Comparison of ENCODE assay signal across 8 mouse cellular contexts in the genomic region with DNA sequence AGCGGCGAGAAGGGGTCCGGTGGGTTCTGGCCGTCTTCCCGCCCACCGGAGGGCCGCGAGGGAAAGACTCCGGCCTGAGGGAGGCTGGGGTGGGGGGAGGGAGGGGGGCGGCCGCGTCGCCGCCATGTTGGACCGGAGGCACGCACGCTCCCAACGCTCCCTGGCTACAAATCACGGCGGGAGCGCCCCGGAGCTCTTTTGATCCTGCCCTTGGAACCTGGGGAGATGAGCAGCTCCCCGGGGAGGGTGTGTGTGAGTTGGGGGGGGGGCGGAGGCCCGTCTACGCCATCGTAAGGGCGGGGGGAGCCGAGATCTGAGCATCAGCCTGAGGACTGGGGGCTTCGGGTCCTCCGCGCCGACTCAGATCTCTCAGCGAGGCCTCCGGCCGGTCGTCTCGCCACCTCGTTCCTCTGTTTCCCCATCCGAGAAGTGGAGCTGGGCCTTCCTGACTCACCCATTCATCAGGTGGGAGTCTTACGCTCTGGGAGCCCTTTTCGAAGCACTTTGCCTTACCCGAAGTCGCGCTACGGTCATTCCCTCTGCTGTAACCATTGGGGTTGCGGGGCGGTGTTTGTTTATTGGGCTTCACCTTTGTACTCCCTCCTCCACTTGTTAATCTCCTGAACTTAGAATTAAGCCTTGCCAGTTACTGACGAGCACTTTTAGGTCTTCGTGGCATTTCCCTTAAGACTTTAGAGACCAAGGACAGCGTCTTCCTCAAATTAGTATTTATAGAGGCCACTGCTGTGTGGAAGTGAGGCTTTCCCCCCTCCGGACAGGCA. TPM values are rescaled to one million over a fixed set of nuclear protein-coding genes. Genes with fewer than 3 reads are reported as not detected.
DNase-seq lines count a peak whose midpoint lies in the region; ATAC-seq and TF ChIP-seq lines count a peak whose summit lies in the region.

No protein-coding gene starts in this region.

- no peaks in the 10 kb centered on the region for H3K9me3 ChIP-seq in heart, embryonic 11.5 days (replicated peaks; ENCODE audit: control insufficient read depth, low read length)
- H3K9me3 ChIP-seq in ES-E14 (ENCODE audit: control insufficient read depth, insufficient read depth, low read depth, low read length), result peaks cover 10% of the 10 kb centered on the region
- no peaks in the 10 kb centered on the region for H3K9me3 ChIP-seq in embryonic facial prominence, embryonic 12.5 days
- H3K9me3 ChIP-seq in intestine, embryonic 16.5 days (ENCODE audit: control insufficient read depth, low read length), result no peaks in the 10 kb centered on the region

- 0 out of 2 replicates have a peak, but pooled peaks cover 4% of the 10 kb centered on the region for H3K36me3 ChIP-seq in heart, embryonic 11.5 days (ENCODE audit: control insufficient read depth, insufficient read depth, low read length)
- H3K36me3 ChIP-seq in ES-E14 (ENCODE audit: control insufficient read depth, insufficient read depth, low read length, poor library complexity, severe bottlenecking), result peaks cover 6% of the 10 kb centered on the region
- H3K36me3 ChIP-seq in embryonic facial prominence, embryonic 12.5 days, result peaks cover 12% of the 10 kb centered on the region; the same call in 1 of the 2 replicates
- no peaks in the 10 kb centered on the region for H3K36me3 ChIP-seq in intestine, embryonic 16.5 days (ENCODE audit: control insufficient read depth, insufficient read depth, low read length)

- intact Hi-C loops in left cerebral cortex, postnatal 10 days (cut with DNase I), result no loop called here

- H3K4me1 ChIP-seq in heart, embryonic 11.5 days (ENCODE audit: control insufficient read depth, insufficient read depth, low read length), result peaks cover 14% of the 10 kb centered on the region
- no peaks in the 10 kb centered on the region for H3K4me1 ChIP-seq in ES-E14 (ENCODE audit: control insufficient read depth in 2 of 2, insufficient read depth in 2 of 2, low read length in 2 of 2, poor library complexity in 1 of 2)
- peaks cover 13% of the 10 kb centered on the region for H3K4me1 ChIP-seq in embryonic facial prominence, embryonic 12.5 days
- peaks cover 15% of the 10 kb centered on the region for H3K4me1 ChIP-seq in intestine, embryonic 16.5 days (ENCODE audit: control insufficient read depth, insufficient read depth, low read length)

- no peak for DNase-seq in heart, adult 11 months
- no peak for DNase-seq in ES-E14 (ENCODE audit: low read depth, low spot score)
- DNase-seq in left cerebral cortex, postnatal 10 days (ENCODE audit: extremely low spot score in 1 of 2, low spot score in 2 of 2), result no peak
- no peak for DNase-seq in layer of hippocampus, postnatal 25 days (ENCODE audit: extremely low spot score in 1 of 2, low spot score in 1 of 2)

- H3K4me3 ChIP-seq in heart, embryonic 11.5 days (ENCODE audit: low read depth, low read length), result peak overlapping the region; percentile 98
- peak overlapping the region; percentile 93 to 94 for H3K4me3 ChIP-seq in ES-E14 (ENCODE audit: insufficient read depth in 1 of 2, low read depth in 1 of 2, low read length in 2 of 2, poor library complexity in 1 of 2, severe bottlenecking in 1 of 2)
- peak overlapping the region; percentile 91 for H3K4me3 ChIP-seq in embryonic facial prominence, embryonic 12.5 days
- peak overlapping the region; percentile 93 for H3K4me3 ChIP-seq in intestine, embryonic 16.5 days (ENCODE audit: low read length)

- H3K27me3 ChIP-seq in heart, embryonic 11.5 days (ENCODE audit: control insufficient read depth, insufficient read depth, low read length), result no peaks in the 10 kb centered on the region
- no peaks in the 10 kb centered on the region for H3K27me3 ChIP-seq in embryonic facial prominence, embryonic 12.5 days
- no peaks in the 10 kb centered on the region for H3K27me3 ChIP-seq in intestine, embryonic 16.5 days (replicated peaks; ENCODE audit: control insufficient read depth, insufficient read depth, low read length)

- peak overlapping the region; percentile 94 for H3K4me2 ChIP-seq in heart, embryonic 11.5 days
- peak overlapping the region; percentile 87 for H3K4me2 ChIP-seq in embryonic facial prominence, embryonic 12.5 days (replicated peaks)
- peak overlapping the region; percentile 72 for H3K4me2 ChIP-seq in intestine, embryonic 16.5 days (ENCODE audit: low read depth, low read length)

- in situ Hi-C loops in ES-E14 (cut with MboI; ENCODE audit: low sequenced_read_pairs in 2 of 2, unreplicated experiment in 2 of 2), result no loop called here

- peak overlapping the region; percentile 91 for H3K27ac ChIP-seq in heart, embryonic 11.5 days (ENCODE audit: low read depth, low read length)
- peak overlapping the region; percentile 81 for H3K27ac ChIP-seq in ES-E14 (ENCODE audit: insufficient read depth, low read depth, low read length, poor library complexity, severe bottlenecking)
- H3K27ac ChIP-seq in embryonic facial prominence, embryonic 12.5 days, result peak overlapping the region; percentile 97
- H3K27ac ChIP-seq in intestine, embryonic 16.5 days (ENCODE audit: low read length), result peak overlapping the region; percentile 97

- WGBS in heart, embryonic 11.5 days (ENCODE audit: insufficient replicate concordance), result under 1% methylated on average over 52 of the region's 52 CpGs
- WGBS in embryonic facial prominence, embryonic 12.5 days, result under 1% methylated on average over 39 of the region's 52 CpGs
- under 1% methylated on average over 44 of the region's 52 CpGs for WGBS in intestine, embryonic 16.5 days

- ATAC-seq in heart, embryonic 11.5 days (replicated peaks; ENCODE audit: insufficient number of reproducible peaks, low FRiP score, low TSS enrichment), result peak; percentile 75
- ATAC-seq in embryonic facial prominence, embryonic 12.5 days (ENCODE audit: insufficient number of reproducible peaks, insufficient read depth, low FRiP score, low TSS enrichment), result peak; percentile 82
- peak; percentile 82 for ATAC-seq in intestine, embryonic 16.5 days
- ATAC-seq in megakaryocyte, adult 5-6 weeks (ENCODE audit: poor library complexity, severe bottlenecking), result peak; percentile 19; the same call in 1 of the 2 replicates

- peak overlapping the region; percentile 90 for H3K9ac ChIP-seq in heart, embryonic 11.5 days (ENCODE audit: low read depth, low read length)
- peak overlapping the region; percentile 98 for H3K9ac ChIP-seq in ES-E14 (ENCODE audit: insufficient read depth, low read depth, low read length, poor library complexity, severe bottlenecking)
- H3K9ac ChIP-seq in embryonic facial prominence, embryonic 12.5 days, result peak overlapping the region; percentile 92
- H3K9ac ChIP-seq in intestine, embryonic 16.5 days (ENCODE audit: low read depth, low read length), result peak overlapping the region; percentile 95

TF ChIP-seq in ES-E14, 5 proteins besides CTCF, POLR2A, EP300 and RAD21 (continues in another document):
- no peak for TF ChIP-seq HCFC1 (IDR thresholded peaks at IDR 0.05; ENCODE audit: borderline replicate concordance, insufficient read depth, low read length)

RNA-seq across cellular contexts. Expression of a gene that starts 0.5 kb away (rescaled TPM):
- polyA plus RNA-seq in heart, embryonic 11.5 days (2014; fragmentation: Nextera tagmentation; extraction: Ambion mirVana), result 6.0 and 15.1 TPM in 2 replicates
- total RNA-seq in ES-E14 (2012; rRNA removed), result 33.8 and 53.8 TPM in 2 replicates
- polyA plus RNA-seq in embryonic facial prominence, embryonic 12.5 days (2016; fragmentation: Nextera tagmentation; extraction: Ambion mirVana), result 14.5 and 15.5 TPM in 2 replicates
- 8.3 and 10.0 TPM in 2 replicates for polyA plus RNA-seq in intestine, embryonic 16.5 days (2015; fragmentation: Nextera tagmentation; extraction: Ambion mirVana)
- total RNA-seq in megakaryocyte, adult 5-6 weeks (2015), result 44.8 and 54.0 TPM in 2 replicates
- total RNA-seq in megakaryocyte, adult 5-6 weeks (2017), result 37.4 and 39.2 TPM in 2 replicates
- 10 to 100 TPM; 68.8 to 71.9 TPM for total RNA-seq in left cerebral cortex, postnatal 10 days (2021)
- 10 to 100 TPM; 61.7 to 80.3 TPM for total RNA-seq in layer of hippocampus, postnatal 25 days (2021)

RNA-seq across cellular contexts. Expression of a gene that starts 10.6 kb away (rescaled TPM):
- polyA plus RNA-seq in heart, embryonic 11.5 days (2014; fragmentation: Nextera tagmentation; extraction: Ambion mirVana), result 3.3 and 5.6 TPM in 2 replicates
- 0.79 and 1.3 TPM in 2 replicates for total RNA-seq in ES-E14 (2012; rRNA removed)
- polyA plus RNA-seq in embryonic facial prominence, embryonic 12.5 days (2016; fragmentation: Nextera tagmentation; extraction: Ambion mirVana), result 2.9 and 3.2 TPM in 2 replicates
- polyA plus RNA-seq in intestine, embryonic 16.5 days (2015; fragmentation: Nextera tagmentation; extraction: Ambion mirVana), result 1.3 and 2.0 TPM in 2 replicates
- 6.2 and 8.9 TPM in 2 replicates for total RNA-seq in megakaryocyte, adult 5-6 weeks (2015)
- 3.0 and 4.1 TPM in 2 replicates for total RNA-seq in megakaryocyte, adult 5-6 weeks (2017)
- 1 to 10 TPM; 3.4 to 4.0 TPM for total RNA-seq in left cerebral cortex, postnatal 10 days (2021)
- total RNA-seq in layer of hippocampus, postnatal 25 days (2021), result 1 to 10 TPM; 2.8 to 3.4 TPM

RNA-seq across cellular contexts. Expression of a gene that starts 35.9 kb away (rescaled TPM):
- 2.1 and 2.3 TPM in 2 replicates for polyA plus RNA-seq in heart, embryonic 11.5 days (2014; fragmentation: Nextera tagmentation; extraction: Ambion mirVana)
- 0.36 TPM in 1 of 2 replicates, not detected in the other for total RNA-seq in ES-E14 (2012; rRNA removed)
- 0.45 and 0.60 TPM in 2 replicates for polyA plus RNA-seq in embryonic facial prominence, embryonic 12.5 days (2016; fragmentation: Nextera tagmentation; extraction: Ambion mirVana)
- 0.97 and 1.5 TPM in 2 replicates for polyA plus RNA-seq in intestine, embryonic 16.5 days (2015; fragmentation: Nextera tagmentation; extraction: Ambion mirVana)
- 19.7 and 21.4 TPM in 2 replicates for total RNA-seq in megakaryocyte, adult 5-6 weeks (2015)
- total RNA-seq in megakaryocyte, adult 5-6 weeks (2017), result 44.8 and 55.4 TPM in 2 replicates
- total RNA-seq in left cerebral cortex, postnatal 10 days (2021), result not detected
- not detected for total RNA-seq in layer of hippocampus, postnatal 25 days (2021)

RNA-seq across cellular contexts. Expression of a gene that starts 44.2 kb away (rescaled TPM):
- 0.10 and 0.14 TPM in 2 replicates for polyA plus RNA-seq in heart, embryonic 11.5 days (2014; fragmentation: Nextera tagmentation; extraction: Ambion mirVana)
- 0.09 TPM in 1 of 2 replicates, not detected in the other for total RNA-seq in ES-E14 (2012; rRNA removed)
- 0.06 and 0.09 TPM in 2 replicates for polyA plus RNA-seq in embryonic facial prominence, embryonic 12.5 days (2016; fragmentation: Nextera tagmentation; extraction: Ambion mirVana)
- 0.06 and 0.13 TPM in 2 replicates for polyA plus RNA-seq in intestine, embryonic 16.5 days (2015; fragmentation: Nextera tagmentation; extraction: Ambion mirVana)
- total RNA-seq in megakaryocyte, adult 5-6 weeks (2015), result not detected in 2 replicates
- not detected in 2 replicates for total RNA-seq in megakaryocyte, adult 5-6 weeks (2017)
- under 1 TPM in 1 of 2 experiments, not detected in 1; 0.18 TPM for total RNA-seq in left cerebral cortex, postnatal 10 days (2021)
- under 1 TPM; 0.20 to 0.26 TPM for total RNA-seq in layer of hippocampus, postnatal 25 days (2021)

RNA-seq across cellular contexts. Expression of a gene that starts 48.5 kb away (rescaled TPM):
- polyA plus RNA-seq in heart, embryonic 11.5 days (2014; fragmentation: Nextera tagmentation; extraction: Ambion mirVana), result not detected in 2 replicates
- not detected in 2 replicates for total RNA-seq in ES-E14 (2012; rRNA removed)
- polyA plus RNA-seq in embryonic facial prominence, embryonic 12.5 days (2016; fragmentation: Nextera tagmentation; extraction: Ambion mirVana), result not detected in 2 replicates
- not detected in 2 replicates for polyA plus RNA-seq in intestine, embryonic 16.5 days (2015; fragmentation: Nextera tagmentation; extraction: Ambion mirVana)
- total RNA-seq in megakaryocyte, adult 5-6 weeks (2015), result not detected in 2 replicates
- not detected in 2 replicates for total RNA-seq in megakaryocyte, adult 5-6 weeks (2017)
- not detected for total RNA-seq in left cerebral cortex, postnatal 10 days (2021)
- not detected for total RNA-seq in layer of hippocampus, postnatal 25 days (2021)

Comparison
In these comparisons a context has a peak if more than half of its experiments do, and no peak if none do; other contexts are left out.
1. ATAC-seq: peak in every context shown above with its lines; median percentile 82 in embryonic facial prominence, embryonic 12.5 days; 82 in intestine, embryonic 16.5 days; 75 in heart, embryonic 11.5 days; 19 in megakaryocyte, adult 5-6 weeks.
2. RNA of a gene that starts 35.9 kb away (total RNA-seq): 19.7 to 55.4 TPM in megakaryocyte, adult 5-6 weeks; 0.36 TPM in ES-E14, not detected in left cerebral cortex, postnatal 10 days and not detected in layer of hippocampus, postnatal 25 days; every median in the first group is over 10 times any median in the second.
3. Peak in every context shown above with its lines, with median percentiles within 50 percentile points of each other: H3K27ac ChIP-seq, H3K4me2 ChIP-seq, H3K4me3 ChIP-seq and H3K9ac ChIP-seq.